Mouse (Mus musculus): ENCODE data around the gene Gna13.

Gene Gna13

GRCm38 (mm10) chr11:109376484-109377143 is 14.0 kb downstream of the Gna13 start:
- no peak for DNase-seq

- no peak for DNase-seq
These were observed 14.8 kb downstream of the Gna13 start for GRCm38 (mm10) chr11:109377477-109377876.

- peak in 1 of 2 experiments; percentile 61 for DNase-seq
These were observed 15.4 kb downstream of the Gna13 start for GRCm38 (mm10) chr11:109378051-109378450.

- no peak for DNase-seq
These were observed 18.0 kb downstream of the Gna13 start for GRCm38 (mm10) chr11:109380662-109381061.

- no peak for DNase-seq
These were observed 22.7 kb downstream of the Gna13 start for GRCm38 (mm10) chr11:109385296-109385695.

GRCm38 (mm10) chr11:109389046-109389445 is 26.4 kb downstream of the Gna13 start:
- DNase-seq = peak in 1 of 2 experiments; percentile 39

GRCm38 (mm10) chr11:109391200-109391599 is 28.6 kb downstream of the Gna13 start:
- no peak for DNase-seq

GRCm38 (mm10) chr11:109391760-109392159 is 29.1 kb downstream of the Gna13 start:
- no peak for DNase-seq

GRCm38 (mm10) chr11:109392601-109393000 is 30.0 kb downstream of the Gna13 start:
- DNase-seq = no peak

GRCm38 (mm10) chr11:109394758-109395157 is 32.1 kb downstream of the Gna13 start:
- DNase-seq = no peak

GRCm38 (mm10) chr11:109395291-109395690 is 32.7 kb downstream of the Gna13 start:
- DNase-seq = no peak

GRCm38 (mm10) chr11:109406431-109406830 is 43.8 kb downstream of the Gna13 start:
- no peak for DNase-seq

GRCm38 (mm10) chr11:109410197-109410980 is 47.8 kb downstream of the Gna13 start:
- no peak for DNase-seq

- no peak for DNase-seq
These were observed 51.0 kb downstream of the Gna13 start, which contains the start of gene 9930022D16Rik for GRCm38 (mm10) chr11:109413617-109414016. Gene 9930022D16Rik, plus strand, starts transcription at chr11:109413917.

GRCm38 (mm10) chr11:109414802-109415201 is 52.2 kb downstream of the Gna13 start:
- DNase-seq = no peak

GRCm38 (mm10) chr11:109416709-109417420 is 54.2 kb downstream of the Gna13 start:
- peak; percentile 87 to 88 for DNase-seq

- DNase-seq = peak; percentile 38 to 54
These were observed 54.9 kb downstream of the Gna13 start for GRCm38 (mm10) chr11:109417472-109418040.

GRCm38 (mm10) chr11:109419461-109419860 is 56.8 kb downstream of the Gna13 start:
- DNase-seq = no peak

- peak; percentile 53 to 56 for DNase-seq
These were observed 57.4 kb downstream of the Gna13 start for GRCm38 (mm10) chr11:109419961-109420566.

- no peak for DNase-seq
These were observed 57.9 kb downstream of the Gna13 start for GRCm38 (mm10) chr11:109420567-109420962.

GRCm38 (mm10) chr11:109421205-109421604 is 58.6 kb downstream of the Gna13 start:
- no peak for DNase-seq

GRCm38 (mm10) chr11:109422263-109422662 is 59.6 kb downstream of the Gna13 start:
- no peak for DNase-seq

GRCm38 (mm10) chr11:109423294-109423693 is 60.7 kb downstream of the Gna13 start:
- DNase-seq = no peak

Data from lung, adult 18-20 months (tissue).